Mouse (Mus musculus): ENCODE measurements at regions not wholly inside any gene's neighbourhood (a gene's known extent, or its start where the extent isn't known, plus 50 kb on each side); places are given as distances from the start of the nearest gene placed in this dataset.

DNA sequence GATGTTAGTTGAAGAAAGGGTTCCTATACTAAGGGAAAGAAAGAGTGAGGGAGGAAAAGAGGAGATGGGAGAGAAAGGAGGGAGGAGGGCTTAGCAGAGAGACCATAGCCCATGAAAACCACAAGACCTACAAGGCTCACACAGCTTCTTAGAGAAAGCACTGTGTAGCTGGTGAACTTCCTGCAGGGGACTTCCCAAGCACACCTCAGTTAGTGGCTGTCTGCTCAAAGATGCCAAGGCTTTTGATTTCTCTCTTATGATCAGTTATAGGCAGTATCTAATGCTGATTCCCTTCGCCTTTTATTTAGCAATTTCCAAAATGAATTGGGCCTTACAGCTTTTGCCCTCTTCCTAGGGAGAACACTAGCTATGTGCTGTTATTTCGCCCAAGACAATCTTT is 90.0 kb upstream of the Bach2 start:
- DNase-seq (ENCODE audit: extremely low spot score in 1 of 2, low spot score in 1 of 2): no peak

DNA sequence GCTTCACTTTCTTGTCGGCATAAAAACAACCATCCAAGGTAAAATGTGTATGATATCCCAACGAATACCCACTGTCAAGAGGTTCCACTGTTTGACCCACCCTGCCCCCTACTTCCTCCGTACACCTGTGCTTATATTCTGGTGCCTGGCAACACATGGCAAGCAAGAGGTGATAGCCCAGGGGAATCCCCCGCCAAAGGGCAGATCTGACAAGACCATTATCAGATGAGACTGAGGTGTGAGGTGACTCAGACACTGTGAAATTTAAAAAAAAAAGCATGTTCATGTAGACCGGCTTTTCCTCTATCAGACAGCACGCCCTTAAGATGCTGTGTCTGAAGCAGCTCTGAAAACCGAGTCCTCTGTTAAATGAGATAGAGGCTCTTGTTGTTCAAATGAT is 89.4 kb upstream of the Bach2 start:
- DNase-seq (ENCODE audit: extremely low spot score in 1 of 2, low spot score in 1 of 2): no peak

DNA sequence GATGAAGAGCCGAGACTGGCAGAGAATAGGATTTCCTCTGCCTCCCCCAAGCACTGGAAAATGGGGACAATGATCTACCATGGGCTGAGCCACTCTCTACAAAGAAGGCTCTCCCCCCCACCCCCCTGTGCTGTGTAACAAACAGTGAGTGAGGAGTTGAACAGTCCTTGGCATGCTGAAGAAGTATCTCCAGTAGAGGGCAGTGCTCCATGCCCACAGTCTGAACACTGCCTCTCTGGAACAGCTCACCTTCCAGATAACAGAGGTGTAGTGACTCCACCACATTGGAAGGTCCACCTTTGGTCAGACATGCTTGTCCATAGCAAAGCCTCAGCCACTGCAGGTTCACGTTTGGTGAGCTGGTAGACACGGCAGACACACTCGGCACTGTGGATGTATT is 85.2 kb upstream of the Bach2 start:
- DNase-seq (ENCODE audit: extremely low spot score in 1 of 2, low spot score in 1 of 2): peak in 1 of 2 experiments; percentile 37

DNA sequence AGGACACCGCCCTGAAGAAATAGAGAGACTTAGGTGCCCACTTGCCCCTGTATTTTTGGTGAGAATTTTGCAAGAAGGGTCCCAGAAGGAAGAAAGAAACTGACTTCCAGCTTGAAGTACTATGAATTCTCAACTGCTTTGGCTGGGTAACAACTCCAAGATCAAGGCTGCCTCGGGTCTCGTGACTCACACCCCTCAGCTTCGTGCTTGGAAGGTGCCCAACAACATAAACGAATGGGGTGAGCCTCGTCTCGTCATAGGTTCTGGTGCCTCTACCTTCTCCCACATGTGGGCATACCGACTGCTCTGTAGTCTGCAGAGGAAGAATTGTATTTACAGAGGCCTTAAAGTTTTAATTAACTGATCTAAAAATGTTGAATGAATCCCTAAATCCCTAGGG is 81.6 kb upstream of the Bach2 start:
- peak in 1 of 2 experiments; percentile 9 for DNase-seq (ENCODE audit: extremely low spot score in 1 of 2, low spot score in 1 of 2)

DNA sequence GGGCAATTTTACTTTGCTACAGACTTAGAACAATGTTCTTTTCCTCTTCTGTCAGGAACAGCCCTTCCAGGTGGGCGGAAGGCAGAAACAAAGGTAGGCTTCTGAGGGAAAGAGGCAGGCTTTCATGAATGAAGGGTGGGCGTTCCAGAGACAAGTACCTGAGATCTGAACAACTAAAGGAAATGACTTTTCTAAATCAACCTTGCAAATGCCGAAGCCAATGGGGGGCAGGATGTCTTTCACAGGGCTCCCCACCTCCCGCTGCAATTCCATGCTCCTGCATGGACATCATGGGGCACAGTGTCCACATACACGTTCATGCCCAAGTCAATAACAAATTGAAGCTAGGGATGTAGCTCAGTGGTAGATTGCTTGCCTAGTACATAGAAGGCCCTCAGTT is 80.2 kb upstream of the Bach2 start:
- peak in 1 of 2 experiments; percentile 28 for DNase-seq (ENCODE audit: extremely low spot score in 1 of 2, low spot score in 1 of 2)

DNA sequence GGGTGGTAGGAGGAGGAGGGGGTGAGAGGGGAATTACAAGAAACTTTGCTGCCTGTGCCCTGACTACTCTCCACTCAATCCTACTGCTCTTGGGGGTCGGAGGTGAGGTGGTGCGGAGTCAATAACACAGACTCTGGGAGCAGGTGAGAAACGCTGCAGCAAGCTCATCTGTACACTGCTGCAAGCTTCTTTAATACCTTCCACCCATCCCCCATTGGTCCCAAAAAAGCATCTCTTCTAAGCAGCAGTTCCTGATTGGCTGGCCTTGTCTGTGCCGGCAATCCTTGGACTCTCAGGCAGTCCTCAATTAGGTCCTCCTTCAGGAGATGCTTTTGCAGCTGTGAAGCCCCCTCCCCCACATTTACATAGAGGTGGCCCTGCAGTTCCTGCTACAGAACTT is 79.7 kb upstream of the Bach2 start:
- DNase-seq (ENCODE audit: extremely low spot score in 1 of 2, low spot score in 1 of 2): no peak

DNA sequence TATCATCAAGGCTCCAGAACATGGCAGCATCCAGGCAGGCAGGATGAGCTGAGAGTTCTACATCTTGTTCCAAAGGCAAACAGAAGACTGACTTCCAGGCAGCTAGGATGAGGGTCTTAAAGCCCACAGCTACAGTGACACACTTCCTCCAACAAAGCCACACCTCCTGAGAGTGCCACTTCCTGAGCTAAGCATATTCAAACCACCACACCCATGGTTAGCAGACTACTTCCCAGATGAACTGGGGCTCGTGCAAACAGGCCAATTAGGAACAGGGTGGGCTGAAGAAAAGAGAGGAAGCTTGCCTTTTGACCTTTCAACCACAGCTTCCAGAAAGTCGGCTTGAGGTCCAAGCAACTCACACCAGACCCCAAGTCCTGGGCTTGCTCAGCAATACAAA is 77.8 kb upstream of the Bach2 start:
- no peak for DNase-seq (ENCODE audit: extremely low spot score in 1 of 2, low spot score in 1 of 2)

DNA sequence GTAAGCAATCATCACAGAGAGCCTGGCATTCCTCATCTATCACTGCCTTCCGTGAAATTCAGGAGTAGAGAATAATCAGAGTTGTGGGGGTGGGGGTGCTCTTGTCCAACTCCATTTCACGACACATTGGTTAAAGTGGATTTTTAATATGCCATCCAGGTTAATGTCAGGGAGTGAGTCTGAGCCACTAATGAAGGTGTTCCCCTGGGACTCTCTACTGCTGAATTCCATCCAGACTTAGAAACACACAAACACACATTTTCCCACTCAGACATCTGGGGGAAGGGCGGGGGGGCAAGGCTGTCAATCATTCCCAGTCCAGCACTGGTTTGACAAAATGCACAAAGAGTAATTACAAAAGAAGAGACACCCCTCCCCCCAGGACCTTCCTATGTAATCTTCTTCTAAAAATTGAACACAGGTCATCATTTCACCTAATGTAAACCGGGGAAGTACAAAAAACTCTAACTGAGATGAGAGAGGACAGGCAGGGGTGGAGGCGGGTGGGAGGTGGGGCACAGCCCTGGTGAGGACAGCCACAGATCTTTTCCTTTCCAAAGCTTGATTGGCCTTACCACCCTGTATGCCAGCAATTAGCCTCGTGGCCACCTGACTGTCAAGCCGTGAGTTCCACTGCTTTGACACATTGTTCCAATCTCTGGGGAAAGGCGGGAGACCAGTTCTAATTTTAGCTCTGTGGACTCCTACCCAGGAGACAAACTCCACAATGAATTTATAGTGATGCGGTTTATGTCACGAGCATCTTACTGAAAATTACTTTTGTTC is 76.5 kb upstream of the Bach2 start:
- no peak for DNase-seq (ENCODE audit: extremely low spot score in 1 of 2, low spot score in 1 of 2)

DNA sequence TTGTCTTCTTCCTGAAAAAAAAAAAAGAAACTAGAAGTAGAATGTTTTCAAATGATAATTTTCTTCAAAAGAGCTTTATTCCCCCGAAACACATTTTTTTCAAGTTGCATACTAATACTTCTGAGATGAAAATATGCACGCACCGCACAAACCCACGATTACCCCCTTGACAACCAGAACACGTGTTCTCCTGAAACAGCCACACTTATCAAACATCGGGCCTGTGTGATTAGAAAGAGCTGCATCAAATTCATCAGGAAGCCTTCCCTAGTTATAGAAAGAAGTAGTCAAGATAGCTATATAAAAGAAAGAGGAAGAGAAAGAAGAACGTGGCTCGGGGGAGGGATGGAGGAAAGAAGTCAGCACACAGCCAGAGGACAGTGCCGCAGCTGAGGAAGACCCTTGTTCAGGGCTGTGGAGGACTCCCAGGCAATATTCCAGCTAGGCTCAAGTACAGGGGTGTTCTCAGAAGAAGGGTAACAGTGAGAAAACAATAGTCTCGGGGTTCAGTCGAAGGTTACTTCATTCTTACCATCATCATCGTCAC is 75.8 kb upstream of the Bach2 start:
- no peak for DNase-seq (ENCODE audit: extremely low spot score in 1 of 2, low spot score in 1 of 2)

DNA sequence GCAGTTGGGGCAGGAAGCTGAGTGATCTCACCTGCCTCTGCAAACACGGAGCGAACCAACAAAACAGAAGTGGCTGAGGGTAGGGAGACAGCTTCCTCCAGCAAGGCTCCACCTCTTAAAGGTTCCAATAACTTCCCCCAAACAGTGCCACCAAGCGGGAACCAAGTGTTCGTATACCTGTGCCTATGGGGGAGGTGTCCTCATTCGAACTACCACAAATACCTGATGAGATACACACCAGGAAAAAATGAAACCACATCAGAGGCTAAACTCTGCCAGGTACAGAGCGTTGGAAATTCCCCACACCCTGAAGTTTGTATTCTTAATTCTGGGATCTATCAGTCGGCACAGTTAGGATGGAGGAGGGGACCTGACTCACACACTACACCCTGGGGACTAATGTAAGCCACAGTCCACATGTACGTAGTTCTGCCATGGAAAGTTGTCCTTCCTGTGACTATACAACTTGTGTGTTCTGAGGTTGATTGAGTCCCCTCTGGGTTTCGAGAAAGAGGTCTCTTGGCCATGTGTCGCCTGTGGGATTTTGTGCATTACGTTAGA is 74.4 kb upstream of the Bach2 start:
- no peak for DNase-seq (ENCODE audit: extremely low spot score in 1 of 2, low spot score in 1 of 2)

DNA sequence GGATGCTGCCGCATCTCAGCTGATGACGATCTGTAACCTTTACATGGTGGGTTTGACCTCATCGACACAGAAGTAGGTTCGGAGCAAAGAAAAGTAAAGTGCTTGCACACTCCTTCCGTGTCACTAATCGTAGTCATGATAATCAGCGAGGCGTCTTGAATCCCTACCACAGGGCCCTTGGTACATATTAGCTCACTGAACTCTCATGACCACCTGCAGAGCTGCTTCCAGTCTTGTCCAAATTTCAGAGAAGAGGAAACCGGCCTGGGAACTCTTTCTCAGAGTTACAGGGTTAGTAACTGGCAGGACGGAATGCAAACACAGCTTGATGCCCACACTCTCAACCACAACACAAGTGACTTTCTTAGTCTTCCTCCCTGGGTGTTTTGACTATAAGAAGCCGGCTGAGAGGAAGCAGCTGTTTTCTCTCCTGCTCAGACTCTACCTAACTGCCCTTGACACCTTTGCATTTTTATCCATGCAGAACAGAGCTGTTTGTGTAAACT is 73.8 kb upstream of the Bach2 start:
- no peak for DNase-seq (ENCODE audit: extremely low spot score in 1 of 2, low spot score in 1 of 2)

DNA sequence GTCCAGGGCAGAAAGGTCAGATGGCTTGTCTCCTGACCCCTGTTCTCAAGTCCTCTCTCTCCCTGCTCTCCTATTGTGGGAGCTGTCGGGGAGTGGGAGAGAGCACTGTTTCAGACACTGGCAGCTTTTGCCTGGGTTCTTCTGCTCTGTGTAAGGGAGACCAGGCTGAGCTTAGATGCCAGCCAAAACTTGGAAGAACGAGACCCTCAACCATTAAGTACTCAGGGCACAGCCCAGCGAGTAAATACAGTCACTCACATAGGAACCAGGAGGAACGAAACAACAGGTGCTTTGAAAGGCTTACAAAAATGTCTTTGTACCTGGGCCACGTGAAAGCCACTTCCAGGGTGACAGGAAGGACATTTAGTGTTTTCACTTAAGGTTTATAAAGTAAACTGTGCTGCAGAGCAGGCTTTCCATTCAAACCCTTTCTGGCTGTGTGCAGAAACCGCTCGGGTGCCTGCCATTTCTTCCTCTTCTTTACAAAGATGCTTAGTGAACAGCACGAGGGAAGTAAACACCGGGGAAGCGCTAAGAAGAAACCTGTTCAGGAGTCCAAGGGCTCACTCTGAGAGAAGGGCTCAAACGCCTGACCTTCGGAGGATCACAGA is 72.6 kb upstream of the Bach2 start:
- DNase-seq (ENCODE audit: extremely low spot score in 1 of 2, low spot score in 1 of 2): no peak

DNA sequence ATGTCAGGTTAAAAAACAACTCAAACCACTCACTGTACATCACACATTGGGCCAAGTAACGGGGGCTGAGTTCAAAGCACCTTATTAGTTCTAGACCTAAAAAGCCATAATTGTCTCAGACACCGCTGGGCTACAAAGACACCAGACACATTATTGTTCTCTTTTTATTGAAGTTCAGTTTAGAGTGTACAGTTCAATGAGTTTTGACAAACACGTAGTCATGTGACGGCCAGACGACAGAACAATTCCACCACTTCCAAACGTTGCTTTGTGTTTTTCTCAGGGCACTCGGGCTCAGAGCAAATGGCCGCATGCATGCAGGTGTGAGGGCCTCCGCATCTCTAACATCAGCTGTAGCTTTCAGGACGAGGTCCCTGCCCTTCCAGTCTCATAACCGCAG is 71.5 kb upstream of the Bach2 start:
- DNase-seq (ENCODE audit: extremely low spot score in 1 of 2, low spot score in 1 of 2): no peak

DNA sequence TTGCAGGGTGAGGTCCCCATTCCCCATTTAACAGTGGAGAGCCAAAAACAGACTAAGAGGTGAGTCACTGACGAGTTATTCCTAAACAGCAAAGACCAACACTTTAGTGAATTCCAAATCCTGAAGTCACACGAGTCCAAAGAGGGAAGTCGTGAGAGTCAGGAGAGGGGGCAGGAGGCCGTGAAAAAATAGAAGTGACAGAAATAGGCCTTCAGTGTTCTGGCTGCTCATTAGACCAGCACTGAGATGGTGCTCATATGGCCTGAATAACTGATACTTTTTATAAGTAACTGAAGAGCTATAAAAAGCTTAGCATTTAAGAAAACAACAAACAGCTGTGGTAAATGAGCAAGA is 68.5 kb upstream of the Bach2 start:
- peak in 1 of 2 experiments; percentile 11 for DNase-seq (ENCODE audit: extremely low spot score in 1 of 2, low spot score in 1 of 2)

DNA sequence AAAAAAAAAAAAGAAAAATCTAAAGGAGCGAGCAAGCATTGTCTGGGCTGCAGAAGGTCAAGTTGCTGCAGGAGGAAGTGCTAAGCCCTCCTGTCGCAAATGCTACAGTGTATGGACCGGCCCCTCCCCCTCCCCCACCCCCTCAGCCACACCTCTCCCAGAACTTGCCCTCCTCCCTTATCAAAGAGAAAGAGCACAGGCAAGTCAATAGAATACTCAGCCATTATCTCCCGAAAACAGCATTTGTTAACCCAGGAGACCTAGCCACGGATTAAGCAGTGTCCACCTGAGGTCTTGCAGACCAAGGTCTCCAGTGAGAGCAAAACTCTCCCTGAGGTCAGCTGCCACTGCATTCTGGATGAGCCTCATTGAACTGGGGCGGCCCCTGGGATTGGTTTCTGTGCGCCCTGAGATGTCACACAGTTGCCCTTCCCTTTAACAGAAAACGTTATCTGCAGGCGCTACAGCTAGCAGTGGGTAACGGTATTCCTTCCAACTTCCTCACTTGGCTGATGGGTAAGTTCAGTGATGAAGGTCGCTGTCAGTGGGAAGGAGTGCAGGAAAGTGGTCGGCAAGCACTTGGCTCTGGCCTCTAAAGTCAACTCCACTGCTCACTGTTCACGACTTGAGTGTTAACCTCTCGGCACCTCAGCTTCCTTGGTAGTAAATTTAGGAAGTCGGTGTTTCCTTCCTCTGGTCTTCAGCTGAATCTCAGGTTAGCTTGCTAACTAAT is 68.0 kb upstream of the Bach2 start:
- DNase-seq (ENCODE audit: extremely low spot score in 1 of 2, low spot score in 1 of 2): no peak

DNA sequence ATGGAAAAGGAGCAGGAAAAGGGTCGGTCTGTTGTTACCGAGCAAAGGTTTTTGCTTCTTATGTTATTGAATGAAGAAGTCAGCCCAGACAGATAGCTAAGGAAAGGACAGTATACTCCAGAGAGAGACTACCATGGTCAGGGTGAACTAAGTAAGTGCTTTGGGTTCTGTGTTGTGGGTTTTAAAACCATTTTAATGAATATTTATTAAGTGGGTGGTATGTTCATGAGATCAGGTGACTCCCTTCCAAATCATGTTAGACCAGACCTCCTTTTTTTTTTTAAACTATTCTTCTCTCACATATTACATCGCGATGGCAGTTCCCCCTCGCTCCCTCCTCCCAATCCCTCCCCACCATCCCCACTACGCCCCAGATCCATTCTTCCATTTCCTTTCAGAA is 67.3 kb upstream of the Bach2 start:
- DNase-seq (ENCODE audit: extremely low spot score in 1 of 2, low spot score in 1 of 2): no peak

DNA sequence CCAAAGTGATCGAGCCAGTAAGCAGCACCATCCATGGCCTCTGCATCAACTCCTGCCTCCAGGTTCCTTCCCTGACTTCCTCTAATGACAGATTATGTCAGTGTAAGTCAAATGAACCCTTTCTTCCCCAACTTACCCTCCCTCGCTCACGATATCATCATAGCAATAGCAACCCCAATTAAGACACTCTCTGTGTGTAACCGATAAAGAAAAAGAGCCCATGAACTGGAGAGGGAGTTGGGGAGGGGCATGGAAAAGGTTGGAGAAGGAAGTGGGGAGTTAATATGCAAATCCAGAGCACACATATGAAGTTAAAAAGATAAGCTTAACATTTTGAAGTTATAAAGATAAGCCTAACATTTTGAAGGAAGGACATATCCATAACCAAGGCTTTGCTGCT is 65.6 kb upstream of the Bach2 start:
- DNase-seq (ENCODE audit: extremely low spot score in 1 of 2, low spot score in 1 of 2): no peak

DNA sequence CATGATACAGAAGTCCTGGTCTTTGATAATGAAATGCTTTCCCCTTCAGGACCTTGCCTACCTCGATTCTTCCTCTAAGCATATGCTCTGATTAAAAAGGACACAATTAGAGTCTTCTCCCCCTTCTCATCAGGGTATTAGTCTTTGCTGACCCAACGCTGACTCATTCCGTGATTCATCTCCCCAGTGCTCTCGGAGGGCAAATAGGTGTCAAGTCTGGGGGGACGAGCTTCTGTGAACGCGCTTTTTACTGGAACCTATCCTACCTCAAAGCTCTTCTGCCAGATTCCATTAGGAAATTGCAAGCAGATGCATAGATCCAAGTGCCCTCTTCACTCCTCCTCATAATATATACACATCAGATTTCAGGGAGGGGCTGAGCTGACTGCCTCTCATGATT is 63.8 kb upstream of the Bach2 start:
- no peak for DNase-seq (ENCODE audit: extremely low spot score in 1 of 2, low spot score in 1 of 2)

DNA sequence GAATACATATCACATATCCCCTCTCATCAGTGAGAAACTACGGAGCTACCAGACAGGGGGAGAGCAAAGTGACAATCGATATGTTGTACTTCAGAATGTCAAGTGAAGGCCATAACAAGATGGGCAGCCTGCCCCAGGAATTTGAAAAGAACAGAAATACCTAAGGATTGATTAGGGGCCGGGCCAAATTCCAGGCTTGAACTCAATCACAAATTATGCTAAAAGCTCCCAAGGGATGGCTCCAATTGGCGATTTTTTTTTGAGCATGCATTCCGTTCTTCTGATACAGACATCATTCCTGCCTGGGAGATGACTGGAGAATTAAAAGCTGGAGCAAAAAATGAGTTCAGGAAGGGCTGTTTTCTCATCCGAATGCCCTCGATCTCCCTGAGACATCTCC is 63.4 kb upstream of the Bach2 start:
- DNase-seq (ENCODE audit: extremely low spot score in 1 of 2, low spot score in 1 of 2): no peak

DNA sequence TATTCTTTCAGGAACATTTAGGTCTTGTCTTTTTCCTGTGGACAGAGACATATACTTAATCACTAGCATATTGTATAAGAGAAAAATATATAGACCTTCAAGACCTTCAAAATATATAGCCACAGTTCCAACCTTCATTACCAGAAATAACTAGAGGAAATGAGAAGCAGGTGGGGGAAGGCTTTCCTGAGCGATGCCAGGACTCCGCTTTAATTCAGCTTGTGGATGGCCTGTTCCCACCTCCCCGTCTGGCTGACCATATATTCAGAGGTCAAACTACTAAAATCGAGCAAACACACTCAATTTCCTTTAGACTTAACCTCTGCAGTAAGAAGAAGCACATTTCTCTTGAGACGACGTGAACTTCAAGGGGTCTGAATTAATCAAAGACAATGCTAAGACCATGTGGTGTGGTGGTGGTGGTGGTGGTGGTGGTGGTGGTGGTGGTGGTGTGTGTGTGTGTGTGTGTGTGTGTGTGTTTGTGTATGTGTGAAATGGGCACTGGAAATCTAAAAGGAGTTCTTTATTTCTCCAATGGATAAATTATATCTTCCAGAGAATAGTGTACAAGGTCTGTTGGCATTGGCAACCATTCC is 62.7 kb upstream of the Bach2 start:
- no peak for DNase-seq (ENCODE audit: extremely low spot score in 1 of 2, low spot score in 1 of 2)
